Mouse (Mus musculus) limb, embryonic 14.5 days (tissue): ENCODE measurements around the gene Cpsf4l. TPM values are rescaled to one million over a fixed set of nuclear protein-coding genes. Genes with fewer than 3 reads are reported as not detected.

Source experiments
- ATAC-seq: fragments of 200-750 bp; cut with Nextera tagmentation; 2 replicates; pipeline ENCODE4 v1.8.0; 2017; ENCODE audit warnings: low read depth, moderate number of reproducible peaks, moderate TSS enrichment; ENCODE audit not compliant: low FRiP score
- DNase-seq: peaks from one replicate; pipeline ENCODE4 v3.0.0-alpha.2; 2015; ENCODE audit warnings: low spot score
- H3K27ac ChIP-seq: fragments of 300-500 bp; sonication (generic); replicated peaks from 2 replicates; pipeline ENCODE4 v1.5.1; 2014; ENCODE audit warnings: low read depth, mild to moderate bottlenecking, low read length, moderate library complexity, mixed read lengths
- H3K27me3 ChIP-seq: fragments of 300-500 bp; sonication (generic); 2 replicates; pipeline ENCODE4 v1.6.1; 2014; ENCODE audit warnings: low read length, mixed read lengths; ENCODE audit not compliant: control insufficient read depth, insufficient read depth
- H3K36me3 ChIP-seq: fragments of 300-500 bp; sonication (generic); 2 replicates; pipeline ENCODE4 v1.6.1; 2014; ENCODE audit warnings: mild to moderate bottlenecking, low read length, moderate library complexity, mixed read lengths; ENCODE audit not compliant: control insufficient read depth, insufficient read depth
- H3K4me1 ChIP-seq: fragments of 300-500 bp; sonication (generic); 2 replicates; pipeline ENCODE4 v1.6.1; 2014; ENCODE audit warnings: antibody characterized with exemption, low read length, mixed read lengths; ENCODE audit not compliant: control insufficient read depth, insufficient read depth
- H3K4me2 ChIP-seq: fragments of 300-500 bp; sonication (generic); replicated peaks from 2 replicates; pipeline ENCODE4 v1.6.1; 2014; ENCODE audit warnings: low read depth, mild to moderate bottlenecking, low read length, moderate library complexity; ENCODE audit not compliant: severe bottlenecking
- H3K4me3 ChIP-seq: fragments of 300-500 bp; sonication (generic); replicated peaks from 2 replicates; pipeline ENCODE4 v1.5.1; 2014; ENCODE audit warnings: low read length
- H3K9ac ChIP-seq: fragments of 300-500 bp; sonication (generic); 2 replicates; pipeline ENCODE4 v1.6.1; 2014; ENCODE audit warnings: mild to moderate bottlenecking, low read depth, low read length, moderate library complexity; ENCODE audit not compliant: severe bottlenecking
- H3K9me3 ChIP-seq: fragments of 300-500 bp; sonication (generic); 2 replicates; pipeline ENCODE4 v1.6.1; 2016; ENCODE audit warnings: low read length; ENCODE audit not compliant: control insufficient read depth
- POLR2A ChIP-seq: fragments of 200-500 bp; IDR thresholded peaks from 2 replicates; pipeline ENCODE4 v1.8.0; 2012; ENCODE audit warnings: inconsistent platforms, mild to moderate bottlenecking, moderate library complexity, borderline replicate concordance; ENCODE audit not compliant: insufficient read depth, insufficient read length; ENCODE audit errors: extremely low read depth
- WGBS: fragments of 180-500 bp; shearing (Covaris S2); extraction: QIAGEN DNeasy Blood & Tissue Kit; methylation state at CpG from one replicate; pipeline ENCODE4 v1.1.7; 2014; 5-methylcytosine and 5-hydroxymethylcytosine counted together
- polyA plus RNA-seq, 2 experiments: library from polyadenylated mRNA; depleted of rRNA in 1 of 2; stranded (reverse) in 1 of 2; unstranded in 1 of 2; fragments of >200 nt; fragmentation: Nextera tagmentation in 1 of 2; extraction: Ambion mirVana in 1 of 2; gene quantifications; 2 replicates each; pipeline versions ENCODE4 v1.2.1 to v1.2.3; 2012 to 2014

Cpsf4l gene
- polyA plus RNA-seq (2012; rRNA removed) (0.88 and 1.3 TPM in 2 replicates), polyA plus RNA-seq (2014; fragmentation: Nextera tagmentation; extraction: Ambion mirVana) (1.2 and 1.3 TPM in 2 replicates)

GRCm38 (mm10) chr11:113709731-113710256 lies at the start of gene Cpsf4l:
Gene Cpsf4l, minus strand, starts transcription at chr11:113710017.
- ATAC-seq (peak; percentile 38; the same call in 1 of the 2 replicates), DNase-seq (no peak)
- Histone ChIP-seq H3K27me3 (no peaks in the 10 kb centered on the region), H3K9me3 (no peaks in the 10 kb centered on the region), H3K27ac (peak within 1 kb of the TSS; percentile 58; the same call in 1 of the 2 replicates), H3K4me1 (peaks cover 19% of the 10 kb centered on the region), H3K36me3 (peaks cover 5% of the 10 kb centered on the region; the same call in 1 of the 2 replicates), H3K9ac (peak within 1 kb of the TSS; percentile 41), H3K4me2 (0 out of 2 replicates have a peak within 1 kb of the TSS, but pooled peaks have one; percentile 10), H3K4me3 (no peak within 1 kb of the TSS)
- WGBS = 12% methylated on average over 11 of the region's 11 CpGs
- TF ChIP-seq POLR2A = no peak

- Histone ChIP-seq H3K36me3 (no peaks in the 10 kb centered on the region), H3K27me3 (no peaks in the 10 kb centered on the region), H3K4me2 (no peak overlapping the region), H3K27ac (no peak overlapping the region), H3K4me1 (peaks cover 13% of the 10 kb centered on the region), H3K9me3 (no peaks in the 10 kb centered on the region), H3K9ac (no peak overlapping the region), H3K4me3 (no peak overlapping the region)
- ATAC-seq (no peak), DNase-seq (no peak)
- no peak for TF ChIP-seq POLR2A
- WGBS = 92% methylated on average over 5 of the region's 5 CpGs
Measured at GRCm38 (mm10) chr11:113758851-113759250, 49.0 kb upstream of the Cpsf4l start.

- WGBS = 85% methylated on average over 12 of the region's 12 CpGs
- peaks cover 10% of the 10 kb centered on the region for H3K4me1 ChIP-seq
Measured at GRCm38 (mm10) chr11:113756578-113756977, 46.8 kb upstream of the Cpsf4l start.

GRCm38 (mm10) chr11:113755878-113756277 lies 46.1 kb upstream of the Cpsf4l start:
- ATAC-seq (no peak), DNase-seq (no peak)
- Histone ChIP-seq H3K27me3 (no peaks in the 10 kb centered on the region), H3K9ac (no peak overlapping the region), H3K36me3 (no peaks in the 10 kb centered on the region), H3K27ac (no peak overlapping the region), H3K4me2 (no peak overlapping the region), H3K4me1 (peaks cover 10% of the 10 kb centered on the region), H3K9me3 (no peaks in the 10 kb centered on the region), H3K4me3 (no peak overlapping the region)
- no peak for TF ChIP-seq POLR2A
- 91% methylated on average over 14 of the region's 14 CpGs for WGBS

More at GRCm38 (mm10) chr11:113756578-113756977, 46.8 kb upstream of the Cpsf4l start:
- ATAC-seq (no peak), DNase-seq (no peak)
- H3K27me3 ChIP-seq = no peaks in the 10 kb centered on the region
- no peak for TF ChIP-seq POLR2A
- no peak overlapping the region for H3K4me3 ChIP-seq
- no peak overlapping the region for H3K27ac ChIP-seq
- H3K36me3 ChIP-seq = no peaks in the 10 kb centered on the region
- no peak overlapping the region for H3K9ac ChIP-seq
- H3K9me3 ChIP-seq = no peaks in the 10 kb centered on the region
- no peak overlapping the region for H3K4me2 ChIP-seq

- H3K27ac ChIP-seq = no peak overlapping the region
- no peak for TF ChIP-seq POLR2A
Measured at GRCm38 (mm10) chr11:113754845-113755244, 45.0 kb upstream of the Cpsf4l start.

More at GRCm38 (mm10) chr11:113754845-113755244, 45.0 kb upstream of the Cpsf4l start:
- Histone ChIP-seq H3K4me1 (peaks cover 10% of the 10 kb centered on the region), H3K27me3 (no peaks in the 10 kb centered on the region), H3K9ac (no peak overlapping the region), H3K4me3 (no peak overlapping the region), H3K4me2 (no peak overlapping the region), H3K36me3 (no peaks in the 10 kb centered on the region), H3K9me3 (no peaks in the 10 kb centered on the region)
- DNase-seq = no peak
- ATAC-seq = no peak
- WGBS = 25% methylated on average over 9 of the region's 9 CpGs
